Mouse (Mus musculus): Measurements from ENCODE around the gene Zmiz1. TPM values are rescaled to one million over a fixed set of nuclear protein-coding genes. Genes with fewer than 3 reads are reported as not detected.

The Zmiz1 gene
- polyA plus RNA-seq, 1 experiment from 2014 or later: 18.0 TPM

- WGBS: 82% methylated on average over 3 of the region's 3 CpGs
- no peak for DNase-seq (ENCODE audit: low spot score)
- Histone ChIP-seq H3K27ac (ENCODE audit: low read length) (no peak overlapping the region), H3K4me3 (ENCODE audit: low read depth, low read length) (no peak overlapping the region), H3K36me3 (ENCODE audit: insufficient read depth, low read length) (peaks cover 25% of the 10 kb centered on the region), H3K9ac (replicated peaks; ENCODE audit: low read depth) (no peak overlapping the region), H3K4me1 (ENCODE audit: insufficient read depth, low read depth, low read length) (no peaks in the 10 kb centered on the region), H3K4me2 (replicated peaks; ENCODE audit: low read depth, low read length) (no peak overlapping the region), H3K9me3 (ENCODE audit: low read length) (no peaks in the 10 kb centered on the region), H3K27me3 (replicated peaks; ENCODE audit: insufficient read depth, low read length) (no peaks in the 10 kb centered on the region)
- ATAC-seq: no peak
- TF ChIP-seq EP300 (IDR thresholded peaks at IDR 0.05) (no peak), CTCF (IDR thresholded peaks at IDR 0.05) (no peak)
These were observed 117.7 kb downstream of the Zmiz1 start for GRCm38 (mm10) chr14:25576642-25577041.

- H3K9me3 ChIP-seq (ENCODE audit: low read length): no peaks in the 10 kb centered on the region
- H3K36me3 ChIP-seq (ENCODE audit: insufficient read depth, low read length): peaks cover 23% of the 10 kb centered on the region
- 54% methylated on average over 3 of the region's 3 CpGs for WGBS
- H3K4me3 ChIP-seq (ENCODE audit: low read depth, low read length): no peak overlapping the region
- H3K4me1 ChIP-seq (ENCODE audit: insufficient read depth, low read depth, low read length): no peaks in the 10 kb centered on the region
- no peaks in the 10 kb centered on the region for H3K27me3 ChIP-seq (replicated peaks; ENCODE audit: insufficient read depth, low read length)
- no peak for TF ChIP-seq EP300 (IDR thresholded peaks at IDR 0.05)
- no peak for TF ChIP-seq CTCF (IDR thresholded peaks at IDR 0.05)
- no peak overlapping the region for H3K4me2 ChIP-seq (replicated peaks; ENCODE audit: low read depth, low read length)
- 0 out of 2 replicates have a peak overlapping the region, but pooled peaks have one; percentile 5 for H3K27ac ChIP-seq (ENCODE audit: low read length)
- no peak overlapping the region for H3K9ac ChIP-seq (replicated peaks; ENCODE audit: low read depth)
- no peak for DNase-seq (ENCODE audit: low spot score)
- ATAC-seq: peak; percentile 79
These were observed 118.4 kb downstream of the Zmiz1 start for GRCm38 (mm10) chr14:25577431-25577830.

GRCm38 (mm10) chr14:25579597-25579996 lies 120.6 kb downstream of the Zmiz1 start:
- Histone ChIP-seq H3K4me3 (ENCODE audit: low read depth, low read length) (no peak overlapping the region), H3K36me3 (ENCODE audit: insufficient read depth, low read length) (peaks cover 29% of the 10 kb centered on the region; the same call in 1 of the 2 replicates), H3K9ac (replicated peaks; ENCODE audit: low read depth) (no peak overlapping the region), H3K27me3 (replicated peaks; ENCODE audit: insufficient read depth, low read length) (no peaks in the 10 kb centered on the region), H3K27ac (ENCODE audit: low read length) (no peak overlapping the region), H3K4me2 (replicated peaks; ENCODE audit: low read depth, low read length) (no peak overlapping the region), H3K9me3 (ENCODE audit: low read length) (no peaks in the 10 kb centered on the region), H3K4me1 (ENCODE audit: insufficient read depth, low read depth, low read length) (no peaks in the 10 kb centered on the region)
- WGBS: 78% methylated on average over 7 of the region's 7 CpGs
- no peak for ATAC-seq
- no peak for TF ChIP-seq CTCF (IDR thresholded peaks at IDR 0.05)
- TF ChIP-seq EP300 (IDR thresholded peaks at IDR 0.05): no peak
- DNase-seq (ENCODE audit: low spot score): no peak

DNA sequence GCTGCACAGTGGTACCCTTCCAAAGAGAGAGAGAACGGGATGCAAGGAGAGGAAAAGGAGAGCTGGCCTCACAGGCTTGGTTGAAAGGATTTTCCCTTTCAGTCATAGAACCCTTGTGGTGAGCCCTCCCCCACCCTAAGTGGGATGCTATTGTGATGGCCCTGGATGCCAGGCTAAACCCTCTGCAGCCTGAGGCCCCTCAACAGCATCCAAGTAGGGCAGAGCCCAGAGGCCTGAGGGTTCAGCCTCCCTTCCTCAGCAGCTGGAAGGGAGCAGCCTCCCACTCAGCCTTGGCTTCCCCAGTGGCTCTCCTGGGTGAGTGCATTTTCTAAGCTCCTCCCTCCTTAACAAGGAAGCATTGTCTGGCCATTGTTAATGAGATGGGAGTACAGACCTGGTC lies 121.4 kb downstream of the Zmiz1 start:
- H3K27ac ChIP-seq (ENCODE audit: low read length): no peak overlapping the region
- 50% methylated on average over 1 of the region's 1 CpGs for WGBS

DNA sequence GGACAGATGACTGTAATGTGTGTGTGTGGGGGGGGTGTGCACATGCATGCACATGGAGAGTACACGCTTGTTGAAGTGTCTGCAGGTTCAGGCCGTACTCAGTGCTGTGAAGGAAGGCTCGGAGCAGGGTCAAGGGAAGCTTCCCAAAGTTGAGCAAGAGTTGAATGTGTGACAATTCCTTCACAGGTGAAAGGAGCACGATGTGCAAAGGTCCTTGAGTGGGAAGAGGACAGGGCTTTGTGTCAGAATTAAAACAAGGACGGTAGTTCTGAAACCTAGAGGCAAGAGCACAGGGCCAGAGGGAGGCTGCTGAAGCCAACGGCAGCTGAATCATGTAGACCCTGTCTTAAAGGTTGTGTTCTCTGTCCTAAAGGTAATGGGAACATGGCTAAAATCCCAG lies 123.6 kb downstream of the Zmiz1 start:
- DNase-seq (ENCODE audit: low spot score): no peak

More for the DNA sequence above, 121.4 kb downstream of the Zmiz1 start:
- H3K4me2 ChIP-seq (replicated peaks; ENCODE audit: low read depth, low read length): no peak overlapping the region
- TF ChIP-seq CTCF (IDR thresholded peaks at IDR 0.05) (no peak), EP300 (IDR thresholded peaks at IDR 0.05) (no peak)
- no peak for DNase-seq (ENCODE audit: low spot score)
- no peak overlapping the region for H3K4me3 ChIP-seq (ENCODE audit: low read depth, low read length)
- no peaks in the 10 kb centered on the region for H3K9me3 ChIP-seq (ENCODE audit: low read length)
- H3K4me1 ChIP-seq (ENCODE audit: insufficient read depth, low read depth, low read length): no peaks in the 10 kb centered on the region
- H3K9ac ChIP-seq (replicated peaks; ENCODE audit: low read depth): no peak overlapping the region
- H3K36me3 ChIP-seq (ENCODE audit: insufficient read depth, low read length): peaks cover 24% of the 10 kb centered on the region; the same call in 1 of the 2 replicates
- H3K27me3 ChIP-seq (replicated peaks; ENCODE audit: insufficient read depth, low read length): no peaks in the 10 kb centered on the region
- ATAC-seq: no peak

GRCm38 (mm10) chr14:25583899-25584298 lies 124.9 kb downstream of the Zmiz1 start:
- H3K9ac ChIP-seq (replicated peaks; ENCODE audit: low read depth): no peak overlapping the region
- H3K9me3 ChIP-seq (ENCODE audit: low read length): no peaks in the 10 kb centered on the region
- no peak overlapping the region for H3K27ac ChIP-seq (ENCODE audit: low read length)
- H3K4me2 ChIP-seq (replicated peaks; ENCODE audit: low read depth, low read length): no peak overlapping the region
- peaks cover 23% of the 10 kb centered on the region; the same call in 1 of the 2 replicates for H3K36me3 ChIP-seq (ENCODE audit: insufficient read depth, low read length)
- 73% methylated on average over 10 of the region's 10 CpGs for WGBS
- no peak for ATAC-seq
- no peak overlapping the region for H3K4me3 ChIP-seq (ENCODE audit: low read depth, low read length)
- H3K27me3 ChIP-seq (replicated peaks; ENCODE audit: insufficient read depth, low read length): no peaks in the 10 kb centered on the region
- no peak for TF ChIP-seq EP300 (IDR thresholded peaks at IDR 0.05)
- no peak for TF ChIP-seq CTCF (IDR thresholded peaks at IDR 0.05)
- H3K4me1 ChIP-seq (ENCODE audit: insufficient read depth, low read depth, low read length): peaks cover 17% of the 10 kb centered on the region
- DNase-seq (ENCODE audit: low spot score): no peak

More for the DNA sequence above, 123.6 kb downstream of the Zmiz1 start:
- 91% methylated on average over 6 of the region's 6 CpGs for WGBS
- Histone ChIP-seq H3K4me1 (ENCODE audit: insufficient read depth, low read depth, low read length) (peaks cover 7% of the 10 kb centered on the region; the same call in 1 of the 2 replicates), H3K9ac (replicated peaks; ENCODE audit: low read depth) (no peak overlapping the region), H3K36me3 (ENCODE audit: insufficient read depth, low read length) (peaks cover 23% of the 10 kb centered on the region; the same call in 1 of the 2 replicates), H3K4me2 (replicated peaks; ENCODE audit: low read depth, low read length) (no peak overlapping the region), H3K27me3 (replicated peaks; ENCODE audit: insufficient read depth, low read length) (no peaks in the 10 kb centered on the region), H3K27ac (ENCODE audit: low read length) (no peak overlapping the region), H3K4me3 (ENCODE audit: low read depth, low read length) (no peak overlapping the region), H3K9me3 (ENCODE audit: low read length) (no peaks in the 10 kb centered on the region)
- ATAC-seq: no peak
- TF ChIP-seq EP300 (IDR thresholded peaks at IDR 0.05) (no peak), CTCF (IDR thresholded peaks at IDR 0.05) (no peak)
